Mouse (Mus musculus) lung, postnatal 0 days (tissue): ENCODE measurements around the gene Mob3b.

Source experiments
- CTCF ChIP-seq: IDR thresholded peaks from 2 replicates; pipeline ENCODE4 v1.5.1; 2016; ENCODE audit warnings: antibody characterized with exemption, mild to moderate bottlenecking
- EP300 ChIP-seq: IDR thresholded peaks from 2 replicates; pipeline ENCODE4 v1.6.1; 2016; ENCODE audit warnings: antibody characterized with exemption, mild to moderate bottlenecking, control low read depth

DNA sequence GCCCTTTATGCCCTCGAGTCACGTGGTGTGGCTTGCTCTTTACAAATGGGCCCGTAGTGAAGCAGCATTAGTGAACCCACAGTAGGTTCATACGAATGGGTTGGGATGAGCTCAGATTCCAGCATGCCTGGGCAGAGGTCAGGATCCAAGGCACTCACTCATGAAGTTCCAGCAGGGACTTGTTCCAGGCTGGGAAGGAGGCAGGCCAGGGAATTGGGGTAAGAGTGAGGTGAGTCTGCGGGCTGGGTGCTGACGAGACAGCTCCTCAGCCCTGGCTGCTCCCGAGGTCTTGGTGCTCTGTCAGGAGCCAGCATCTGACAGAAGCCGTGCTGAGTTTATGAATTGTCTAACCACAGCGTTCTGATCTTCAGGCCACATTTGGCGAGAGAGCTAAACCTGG, 166.2 kb downstream of the Mob3b start:
- TF ChIP-seq CTCF = no peak
- no peak for TF ChIP-seq EP300
